Mouse (Mus musculus) olfactory bulb, adult 2 months (tissue): ENCODE data around the gene Lce3f.

ENCODE experiments used
- CTCF ChIP-seq: fragments of 200-500 bp; IDR thresholded peaks from 2 replicates; pipeline ENCODE4 v1.5.1; 2012; ENCODE audit warnings: low read depth, mild to moderate bottlenecking, low read length, moderate library complexity; ENCODE audit not compliant: insufficient read depth
- POLR2A ChIP-seq: fragments of 200-500 bp; IDR thresholded peaks from 2 replicates; pipeline ENCODE4 v1.6.1; 2012; ENCODE audit warnings: mild to moderate bottlenecking, low read depth, low read length, moderate library complexity; ENCODE audit not compliant: insufficient read depth

- no peak for TF ChIP-seq CTCF
- no peak for TF ChIP-seq POLR2A
These were observed 47.8 kb upstream of the Lce3f start, which contains the start of gene Lce3c for GRCm38 (mm10) chr3:92944186-92944585.
